Mouse (Mus musculus): ENCODE data around the gene 1700020L24Rik.

1700020L24Rik gene

GRCm38 (mm10) chr11:83473235-83474016 is 35.9 kb downstream of the 1700020L24Rik start:
- DNase-seq = no peak

All from thymus, postnatal 4 days (tissue).